Mouse (Mus musculus): ENCODE results near the gene Phf21b.

- TF ChIP-seq CTCF (IDR thresholded peaks at IDR 0.05; ENCODE audit: low read depth) = peak; percentile 65
- no peak for TF ChIP-seq EP300 (optimal IDR thresholded peaks at IDR 0.05)
These were observed 55.7 kb downstream of the Phf21b start for GRCm38 (mm10) chr15:84800132-84800531.
